Mouse (Mus musculus): ENCODE measurements around the gene Zfp740.

DNA sequence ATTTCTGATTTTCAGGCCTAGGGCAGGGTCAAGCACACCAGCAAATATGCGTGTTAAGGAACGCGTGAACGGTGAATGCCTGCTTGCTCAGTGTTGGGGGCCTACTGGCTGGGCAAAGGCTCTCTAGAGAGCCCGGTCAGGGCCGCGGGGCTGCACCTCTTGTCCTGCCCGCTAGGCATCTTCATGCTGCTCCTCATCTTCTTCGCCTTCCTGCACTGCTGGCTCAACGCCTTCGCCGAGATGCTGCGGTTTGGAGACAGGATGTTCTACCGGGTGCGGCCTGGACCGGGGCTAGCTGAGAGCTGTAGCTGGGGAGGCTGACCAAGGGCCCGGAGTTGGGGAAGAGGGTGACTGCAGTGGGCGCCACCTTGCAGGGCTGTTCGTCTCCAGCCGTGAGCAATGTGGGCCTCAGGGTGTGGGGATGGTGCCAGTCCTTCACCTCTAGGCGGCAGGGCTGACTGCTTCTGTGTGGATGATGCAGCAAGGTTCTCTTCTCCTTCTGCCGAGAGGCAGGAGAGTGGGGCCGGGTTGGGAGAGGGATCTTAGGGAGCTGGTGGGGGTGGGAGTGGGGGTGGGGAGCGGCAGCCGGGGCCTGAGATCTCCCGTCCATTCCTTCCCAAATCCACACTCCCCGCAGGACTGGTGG, 42.5 kb upstream of the Zfp740 start:
- no peak for TF ChIP-seq TBP (conservative IDR thresholded peaks at IDR 0.05; ENCODE audit: low read depth, low read length)
- TF ChIP-seq ZNF384 (IDR thresholded peaks at IDR 0.05; ENCODE audit: low read depth, low read length), result no peak

Data from CH12.LX (cell line).